Mouse (Mus musculus): ENCODE data around the gene C1qc.

GRCm38 (mm10) chr4:136861806-136862205 lies 31.1 kb downstream of the C1qc start:
- TF ChIP-seq GATA1 (IDR thresholded peaks at IDR 0.05; ENCODE audit: low read length) (no peak), TAL1 (IDR thresholded peaks at IDR 0.05; ENCODE audit: low read length) (no peak)
